Mouse (Mus musculus) midbrain, embryonic 15.5 days (tissue): Measurements from ENCODE around the gene Slc35f1. TPM values are rescaled to one million over a fixed set of nuclear protein-coding genes. Genes with fewer than 3 reads are reported as not detected.

Experiments
- ATAC-seq: fragments of 200-750 bp; cut with Nextera tagmentation; replicated peaks from 2 replicates; pipeline ENCODE4 v1.8.0; 2017; ENCODE audit warnings: moderate TSS enrichment
- H3K27ac ChIP-seq: fragments of 300-500 bp; sonication (generic); 2 replicates; pipeline ENCODE4 v1.5.1; 2015; ENCODE audit warnings: mild to moderate bottlenecking, inconsistent platforms
- H3K27me3 ChIP-seq: fragments of 300-500 bp; sonication (generic); replicated peaks from 2 replicates; pipeline ENCODE4 v1.6.1; 2015; ENCODE audit warnings: inconsistent platforms
- H3K36me3 ChIP-seq: fragments of 300-500 bp; sonication (generic); replicated peaks from 2 replicates; pipeline ENCODE4 v1.6.1; 2015; ENCODE audit warnings: inconsistent platforms
- H3K4me1 ChIP-seq: fragments of 300-500 bp; sonication (generic); 2 replicates; pipeline ENCODE4 v1.6.1; 2015; ENCODE audit warnings: inconsistent platforms
- H3K4me2 ChIP-seq: fragments of 300-500 bp; sonication (generic); 2 replicates; pipeline ENCODE4 v1.6.1; 2015; ENCODE audit warnings: inconsistent platforms, mild to moderate bottlenecking, moderate library complexity
- H3K4me3 ChIP-seq: fragments of 300-500 bp; sonication (generic); 2 replicates; pipeline ENCODE4 v1.5.1; 2015; ENCODE audit warnings: mild to moderate bottlenecking, inconsistent platforms
- H3K9ac ChIP-seq: fragments of 300-500 bp; sonication (generic); 2 replicates; pipeline ENCODE4 v1.6.1; 2015; ENCODE audit warnings: mild to moderate bottlenecking, inconsistent platforms
- H3K9me3 ChIP-seq: fragments of 300-500 bp; sonication (generic); 2 replicates; pipeline ENCODE4 v1.6.1; 2016; ENCODE audit warnings: inconsistent platforms
- WGBS: fragments of 180-500 bp; shearing (Covaris S2); methylation state at CpG from one replicate; pipeline ENCODE4 v1.1.7; 2015; ENCODE audit warnings: mixed read lengths; 5-methylcytosine and 5-hydroxymethylcytosine counted together
- polyA plus RNA-seq: library from polyadenylated mRNA; unstranded; fragments of >200 nt; fragmentation: Nextera tagmentation; extraction: Ambion mirVana; gene quantifications from 2 replicates; pipeline ENCODE4 v1.2.1, GENCODE M21; 2015

The Slc35f1 gene
- polyA plus RNA-seq, 1 experiment from 2014 or later: 49.7 TPM

GRCm38 (mm10) chr10:52812861-52813260, 122.5 kb downstream of the Slc35f1 start:
- Histone ChIP-seq H3K4me2 (no peak overlapping the region), H3K27me3 (no peaks in the 10 kb centered on the region), H3K9me3 (no peaks in the 10 kb centered on the region), H3K9ac (no peak overlapping the region), H3K36me3 (no peaks in the 10 kb centered on the region), H3K4me1 (no peaks in the 10 kb centered on the region), H3K4me3 (no peak overlapping the region), H3K27ac (no peak overlapping the region)
- ATAC-seq: no peak
- WGBS: 92% methylated on average over 4 of the region's 4 CpGs

- H3K36me3 ChIP-seq: no peaks in the 10 kb centered on the region
- no peaks in the 10 kb centered on the region for H3K9me3 ChIP-seq
- WGBS: 84% methylated on average over 5 of the region's 5 CpGs
- H3K9ac ChIP-seq: no peak overlapping the region
- H3K4me1 ChIP-seq: no peaks in the 10 kb centered on the region
- no peak overlapping the region for H3K27ac ChIP-seq
- H3K4me2 ChIP-seq: no peak overlapping the region
- H3K4me3 ChIP-seq: no peak overlapping the region
- H3K27me3 ChIP-seq: no peaks in the 10 kb centered on the region
- ATAC-seq: no peak
These were observed 124.0 kb downstream of the Slc35f1 start for GRCm38 (mm10) chr10:52814358-52814757.

- no peaks in the 10 kb centered on the region for H3K27me3 ChIP-seq
- H3K4me3 ChIP-seq: no peak overlapping the region
- 95% methylated on average over 1 of the region's 1 CpGs for WGBS
- no peak for ATAC-seq
- H3K27ac ChIP-seq: no peak overlapping the region
- H3K36me3 ChIP-seq: no peaks in the 10 kb centered on the region
- no peak overlapping the region for H3K4me2 ChIP-seq
- H3K4me1 ChIP-seq: no peaks in the 10 kb centered on the region
- no peaks in the 10 kb centered on the region for H3K9me3 ChIP-seq
- no peak overlapping the region for H3K9ac ChIP-seq
These were observed 129.3 kb downstream of the Slc35f1 start for GRCm38 (mm10) chr10:52819661-52820060.

- no peaks in the 10 kb centered on the region for H3K27me3 ChIP-seq
- no peaks in the 10 kb centered on the region for H3K4me1 ChIP-seq
- 96% methylated on average over 2 of the region's 2 CpGs for WGBS
- no peaks in the 10 kb centered on the region for H3K36me3 ChIP-seq
- no peak for ATAC-seq
- H3K9ac ChIP-seq: no peak overlapping the region
- no peaks in the 10 kb centered on the region for H3K9me3 ChIP-seq
- no peak overlapping the region for H3K4me2 ChIP-seq
- no peak overlapping the region for H3K4me3 ChIP-seq
- H3K27ac ChIP-seq: no peak overlapping the region
These were observed 132.6 kb downstream of the Slc35f1 start for GRCm38 (mm10) chr10:52822909-52823308.

- no peak overlapping the region for H3K4me3 ChIP-seq
- no peak overlapping the region for H3K27ac ChIP-seq
- H3K36me3 ChIP-seq: no peaks in the 10 kb centered on the region
- no peak overlapping the region for H3K4me2 ChIP-seq
- no peaks in the 10 kb centered on the region for H3K9me3 ChIP-seq
- H3K27me3 ChIP-seq: no peaks in the 10 kb centered on the region
- 90% methylated on average over 4 of the region's 4 CpGs for WGBS
- no peaks in the 10 kb centered on the region for H3K4me1 ChIP-seq
- H3K9ac ChIP-seq: no peak overlapping the region
- no peak for ATAC-seq
These were observed 135.4 kb downstream of the Slc35f1 start for GRCm38 (mm10) chr10:52825746-52826145.

- ATAC-seq: no peak
- Histone ChIP-seq H3K27me3 (no peaks in the 10 kb centered on the region), H3K36me3 (no peaks in the 10 kb centered on the region), H3K9ac (no peak overlapping the region), H3K4me3 (no peak overlapping the region), H3K4me2 (no peak overlapping the region), H3K9me3 (no peaks in the 10 kb centered on the region), H3K27ac (no peak overlapping the region), H3K4me1 (no peaks in the 10 kb centered on the region)
- 43% methylated on average over 2 of the region's 2 CpGs for WGBS
These were observed 150.5 kb downstream of the Slc35f1 start for GRCm38 (mm10) chr10:52840819-52841218.

- H3K4me3 ChIP-seq: no peak overlapping the region
- H3K36me3 ChIP-seq: no peaks in the 10 kb centered on the region
- H3K4me1 ChIP-seq: no peaks in the 10 kb centered on the region
- no peaks in the 10 kb centered on the region for H3K27me3 ChIP-seq
- H3K27ac ChIP-seq: no peak overlapping the region
- H3K9me3 ChIP-seq: no peaks in the 10 kb centered on the region
- ATAC-seq: no peak
- H3K9ac ChIP-seq: no peak overlapping the region
- no peak overlapping the region for H3K4me2 ChIP-seq
These were observed 161.7 kb downstream of the Slc35f1 start for GRCm38 (mm10) chr10:52851994-52852393.

GRCm38 (mm10) chr10:52860851-52861250, 170.5 kb downstream of the Slc35f1 start:
- no peaks in the 10 kb centered on the region for H3K9me3 ChIP-seq
- ATAC-seq: no peak
- H3K4me2 ChIP-seq: no peak overlapping the region
- no peak overlapping the region for H3K27ac ChIP-seq
- H3K27me3 ChIP-seq: no peaks in the 10 kb centered on the region
- H3K36me3 ChIP-seq: no peaks in the 10 kb centered on the region
- H3K4me1 ChIP-seq: no peaks in the 10 kb centered on the region
- 78% methylated on average over 2 of the region's 2 CpGs for WGBS
- no peak overlapping the region for H3K9ac ChIP-seq
- no peak overlapping the region for H3K4me3 ChIP-seq

GRCm38 (mm10) chr10:52864936-52865335, 174.6 kb downstream of the Slc35f1 start:
- Histone ChIP-seq H3K36me3 (no peaks in the 10 kb centered on the region), H3K9me3 (no peaks in the 10 kb centered on the region), H3K4me3 (no peak overlapping the region), H3K27me3 (no peaks in the 10 kb centered on the region), H3K9ac (no peak overlapping the region), H3K4me2 (no peak overlapping the region), H3K4me1 (no peaks in the 10 kb centered on the region), H3K27ac (no peak overlapping the region)
- no peak for ATAC-seq
- 80% methylated on average over 5 of the region's 5 CpGs for WGBS

- H3K4me3 ChIP-seq: no peak overlapping the region
- ATAC-seq: no peak
- no peaks in the 10 kb centered on the region for H3K9me3 ChIP-seq
- no peak overlapping the region for H3K4me2 ChIP-seq
- H3K27me3 ChIP-seq: no peaks in the 10 kb centered on the region
- no peaks in the 10 kb centered on the region for H3K36me3 ChIP-seq
- no peak overlapping the region for H3K9ac ChIP-seq
- H3K4me1 ChIP-seq: no peaks in the 10 kb centered on the region
- no peak overlapping the region for H3K27ac ChIP-seq
These were observed 180.8 kb downstream of the Slc35f1 start for GRCm38 (mm10) chr10:52871110-52871509.

GRCm38 (mm10) chr10:52874133-52874532, 183.8 kb downstream of the Slc35f1 start:
- H3K27ac ChIP-seq: no peak overlapping the region

GRCm38 (mm10) chr10:52874712-52875111, 184.4 kb downstream of the Slc35f1 start:
- Histone ChIP-seq H3K4me2 (no peak overlapping the region), H3K27ac (no peak overlapping the region), H3K27me3 (no peaks in the 10 kb centered on the region), H3K9me3 (no peaks in the 10 kb centered on the region), H3K9ac (no peak overlapping the region), H3K4me3 (no peak overlapping the region), H3K36me3 (no peaks in the 10 kb centered on the region), H3K4me1 (peaks cover 7% of the 10 kb centered on the region)
- no peak for ATAC-seq

More at GRCm38 (mm10) chr10:52874133-52874532, 183.8 kb downstream of the Slc35f1 start:
- Histone ChIP-seq H3K36me3 (no peaks in the 10 kb centered on the region), H3K4me1 (peaks cover 7% of the 10 kb centered on the region), H3K9ac (no peak overlapping the region), H3K4me3 (no peak overlapping the region), H3K4me2 (no peak overlapping the region), H3K27me3 (no peaks in the 10 kb centered on the region), H3K9me3 (no peaks in the 10 kb centered on the region)
- no peak for ATAC-seq
- WGBS: 69% methylated on average over 9 of the region's 9 CpGs

GRCm38 (mm10) chr10:52877263-52878021, 187.1 kb downstream of the Slc35f1 start:
- Histone ChIP-seq H3K27ac (0 out of 2 replicates have a peak overlapping the region, but pooled peaks have one; percentile 12), H3K9ac (no peak overlapping the region), H3K4me3 (no peak overlapping the region), H3K4me1 (peaks cover 7% of the 10 kb centered on the region), H3K36me3 (no peaks in the 10 kb centered on the region), H3K4me2 (no peak overlapping the region), H3K9me3 (no peaks in the 10 kb centered on the region), H3K27me3 (no peaks in the 10 kb centered on the region)
- ATAC-seq: peak; percentile 67
- 25% methylated on average over 6 of the region's 6 CpGs for WGBS
